Mouse (Mus musculus): ENCODE measurements around the gene Sugct. TPM values are rescaled to one million over a fixed set of nuclear protein-coding genes. Genes with fewer than 3 reads are reported as not detected.
A peak's percentile ranks its signal among the peaks of the same experiment; 100 is the strongest.

Gene Sugct
- polyA plus RNA-seq, 1 experiment from 2014 or later: 2.7 TPM

- no peak for DNase-seq (ENCODE audit: low spot score)
- ATAC-seq (ENCODE audit: insufficient read depth, low FRiP score, low TSS enrichment): no peak
- no peaks in the 10 kb centered on the region for H3K36me3 ChIP-seq (ENCODE audit: control insufficient read depth, insufficient read depth, low read length)
- no peaks in the 10 kb centered on the region for H3K9me3 ChIP-seq (ENCODE audit: control insufficient read depth, low read length)
- H3K4me2 ChIP-seq (ENCODE audit: low read depth): no peak overlapping the region
- WGBS: 64% methylated on average over 3 of the region's 3 CpGs
- no peak overlapping the region for H3K4me3 ChIP-seq (ENCODE audit: low read depth, low read length)
- no peaks in the 10 kb centered on the region for H3K4me1 ChIP-seq (ENCODE audit: control insufficient read depth, insufficient read depth, low read length)
- no peak overlapping the region for H3K9ac ChIP-seq (ENCODE audit: low read length)
- H3K27ac ChIP-seq (ENCODE audit: low read depth, low read length): no peak overlapping the region
- no peaks in the 10 kb centered on the region for H3K27me3 ChIP-seq (ENCODE audit: control insufficient read depth, insufficient read depth, low read length)
These were observed 4.8 kb upstream of the Sugct start for GRCm38 (mm10) chr13:17700090-17700715.

DNA sequence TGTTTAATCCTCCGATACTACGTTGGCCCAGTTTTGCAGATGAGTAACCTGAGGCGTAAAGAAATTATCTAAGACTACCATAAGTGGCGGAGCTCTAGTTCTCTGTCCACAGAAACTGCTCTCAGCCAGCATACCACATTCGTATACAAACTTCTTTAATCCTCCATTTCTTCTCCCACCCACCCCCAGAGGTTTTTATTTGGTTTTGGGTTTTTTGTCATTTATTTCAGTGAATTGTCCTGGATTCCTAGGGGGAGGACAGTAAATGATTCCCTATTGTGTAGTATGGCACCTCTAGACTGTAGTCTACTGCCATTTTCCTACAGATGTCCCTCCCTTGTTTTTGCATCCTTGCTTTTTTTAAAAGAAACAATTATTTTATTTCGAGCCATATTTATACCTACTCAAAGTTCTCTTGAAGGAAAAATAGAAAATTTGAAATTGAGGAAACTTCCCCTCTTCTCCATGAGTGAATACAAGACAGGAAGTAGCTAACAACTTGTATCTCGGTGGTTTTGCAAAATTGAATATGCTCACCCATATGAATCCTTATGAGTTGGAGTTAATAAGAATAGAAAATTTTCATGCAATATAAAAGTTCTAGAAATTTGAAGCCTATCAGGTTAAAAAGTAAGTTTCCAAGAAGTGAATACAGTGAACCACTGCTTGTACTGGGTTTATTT, 686 bp upstream of the Sugct start:
- DNase-seq (ENCODE audit: low spot score) (no peak), ATAC-seq (ENCODE audit: insufficient read depth, low FRiP score, low TSS enrichment) (no peak)
- H3K27me3 ChIP-seq (ENCODE audit: control insufficient read depth, insufficient read depth, low read length): no peaks in the 10 kb centered on the region
- H3K4me2 ChIP-seq (ENCODE audit: low read depth): peak overlapping the region; percentile 59
- H3K4me1 ChIP-seq (ENCODE audit: control insufficient read depth, insufficient read depth, low read length): no peaks in the 10 kb centered on the region
- H3K36me3 ChIP-seq (ENCODE audit: control insufficient read depth, insufficient read depth, low read length): no peaks in the 10 kb centered on the region
- H3K9me3 ChIP-seq (ENCODE audit: control insufficient read depth, low read length): no peaks in the 10 kb centered on the region
- no peak overlapping the region for H3K27ac ChIP-seq (ENCODE audit: low read depth, low read length)
- peak overlapping the region; percentile 88 for H3K9ac ChIP-seq (ENCODE audit: low read length)
- WGBS: 23% methylated on average over 7 of the region's 7 CpGs
- H3K4me3 ChIP-seq (ENCODE audit: low read depth, low read length): peak overlapping the region; percentile 79

- DNase-seq (ENCODE audit: low spot score) (no peak), ATAC-seq (ENCODE audit: insufficient read depth, low FRiP score, low TSS enrichment) (peak; percentile 84)
- Histone ChIP-seq H3K9ac (ENCODE audit: low read length) (peak overlapping the region; percentile 60), H3K27me3 (ENCODE audit: control insufficient read depth, insufficient read depth, low read length) (no peaks in the 10 kb centered on the region), H3K27ac (ENCODE audit: low read depth, low read length) (0 out of 2 replicates have a peak overlapping the region, but pooled peaks have one; percentile 20), H3K4me2 (ENCODE audit: low read depth) (peak overlapping the region; percentile 50), H3K4me1 (ENCODE audit: control insufficient read depth, insufficient read depth, low read length) (no peaks in the 10 kb centered on the region), H3K4me3 (ENCODE audit: low read depth, low read length) (peak overlapping the region; percentile 79), H3K36me3 (ENCODE audit: control insufficient read depth, insufficient read depth, low read length) (no peaks in the 10 kb centered on the region), H3K9me3 (ENCODE audit: control insufficient read depth, low read length) (no peaks in the 10 kb centered on the region)
- WGBS: under 1% methylated on average over 24 of the region's 25 CpGs
These were observed 939 bp downstream of the Sugct start for GRCm38 (mm10) chr13:17694414-17694813.

- Histone ChIP-seq H3K4me2 (ENCODE audit: low read depth) (no peak overlapping the region), H3K9me3 (ENCODE audit: control insufficient read depth, low read length) (no peaks in the 10 kb centered on the region), H3K27ac (ENCODE audit: low read depth, low read length) (no peak overlapping the region), H3K4me3 (ENCODE audit: low read depth, low read length) (peak overlapping the region; percentile 79; the same call in 1 of the 2 replicates), H3K36me3 (ENCODE audit: control insufficient read depth, insufficient read depth, low read length) (no peaks in the 10 kb centered on the region), H3K27me3 (ENCODE audit: control insufficient read depth, insufficient read depth, low read length) (no peaks in the 10 kb centered on the region), H3K9ac (ENCODE audit: low read length) (no peak overlapping the region), H3K4me1 (ENCODE audit: control insufficient read depth, insufficient read depth, low read length) (no peaks in the 10 kb centered on the region)
- ATAC-seq (ENCODE audit: insufficient read depth, low FRiP score, low TSS enrichment) (no peak), DNase-seq (ENCODE audit: low spot score) (no peak)
- 80% methylated on average over 5 of the region's 5 CpGs for WGBS
These were observed 1.5 kb downstream of the Sugct start for GRCm38 (mm10) chr13:17693816-17694215.

- 75% methylated on average over 1 of the region's 1 CpGs for WGBS
- ATAC-seq (ENCODE audit: insufficient read depth, low FRiP score, low TSS enrichment): no peak
- Histone ChIP-seq H3K9me3 (ENCODE audit: control insufficient read depth, low read length) (no peaks in the 10 kb centered on the region), H3K27ac (ENCODE audit: low read depth, low read length) (no peak overlapping the region), H3K36me3 (ENCODE audit: control insufficient read depth, insufficient read depth, low read length) (no peaks in the 10 kb centered on the region), H3K4me3 (ENCODE audit: low read depth, low read length) (no peak overlapping the region), H3K27me3 (ENCODE audit: control insufficient read depth, insufficient read depth, low read length) (no peaks in the 10 kb centered on the region), H3K4me2 (ENCODE audit: low read depth) (no peak overlapping the region), H3K9ac (ENCODE audit: low read length) (no peak overlapping the region), H3K4me1 (ENCODE audit: control insufficient read depth, insufficient read depth, low read length) (no peaks in the 10 kb centered on the region)
- DNase-seq (ENCODE audit: low spot score): no peak
These were observed 3.9 kb downstream of the Sugct start for GRCm38 (mm10) chr13:17691436-17691835.

DNA sequence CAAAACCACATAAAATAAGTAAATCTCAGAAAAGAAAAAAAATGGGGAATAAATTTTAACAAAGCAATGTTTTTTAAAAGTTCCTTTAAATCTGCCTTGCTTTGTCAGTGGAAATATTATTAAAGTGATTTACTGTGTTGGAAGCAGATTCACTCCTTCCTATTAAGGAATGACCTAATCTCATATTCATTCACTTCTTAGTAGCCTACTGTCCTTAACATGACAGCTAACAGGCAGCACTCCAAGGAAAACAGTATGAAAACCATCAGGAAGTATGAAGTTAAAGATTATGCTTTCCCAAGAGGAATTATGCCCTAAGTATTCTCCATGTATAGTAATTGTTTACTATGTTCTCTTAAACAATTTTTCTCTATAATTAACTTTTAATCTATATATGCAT, 4.7 kb downstream of the Sugct start:
- DNase-seq (ENCODE audit: low spot score) (no peak), ATAC-seq (ENCODE audit: insufficient read depth, low FRiP score, low TSS enrichment) (no peak)
- no peaks in the 10 kb centered on the region for H3K9me3 ChIP-seq (ENCODE audit: control insufficient read depth, low read length)
- H3K4me1 ChIP-seq (ENCODE audit: control insufficient read depth, insufficient read depth, low read length): no peaks in the 10 kb centered on the region
- no peak overlapping the region for H3K4me2 ChIP-seq (ENCODE audit: low read depth)
- no peak overlapping the region for H3K9ac ChIP-seq (ENCODE audit: low read length)
- no peak overlapping the region for H3K27ac ChIP-seq (ENCODE audit: low read depth, low read length)
- no peaks in the 10 kb centered on the region for H3K27me3 ChIP-seq (ENCODE audit: control insufficient read depth, insufficient read depth, low read length)
- H3K4me3 ChIP-seq (ENCODE audit: low read depth, low read length): no peak overlapping the region
- no peaks in the 10 kb centered on the region for H3K36me3 ChIP-seq (ENCODE audit: control insufficient read depth, insufficient read depth, low read length)

DNA sequence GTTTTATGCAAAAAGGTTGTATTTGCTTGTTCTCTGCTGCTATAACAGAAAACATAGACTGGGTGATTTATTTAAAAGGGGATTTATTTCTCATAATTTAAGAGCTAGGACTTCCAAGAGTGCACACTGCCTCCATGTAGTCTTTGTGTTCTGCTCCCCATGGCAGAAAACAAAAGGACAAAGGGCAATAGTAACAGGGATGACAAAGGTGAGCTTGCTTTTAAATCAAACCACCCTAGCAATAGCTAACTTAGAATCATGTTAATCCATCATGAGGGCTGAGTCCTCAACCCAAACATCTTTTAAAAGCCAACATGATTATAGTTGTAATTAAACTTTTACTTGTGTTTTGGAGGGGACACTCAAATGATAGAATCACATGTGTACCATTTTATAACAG, 5.9 kb downstream of the Sugct start:
- DNase-seq (ENCODE audit: low spot score) (no peak), ATAC-seq (ENCODE audit: insufficient read depth, low FRiP score, low TSS enrichment) (no peak)
- Histone ChIP-seq H3K9me3 (ENCODE audit: control insufficient read depth, low read length) (no peaks in the 10 kb centered on the region), H3K9ac (ENCODE audit: low read length) (no peak overlapping the region), H3K4me1 (ENCODE audit: control insufficient read depth, insufficient read depth, low read length) (no peaks in the 10 kb centered on the region), H3K27ac (ENCODE audit: low read depth, low read length) (no peak overlapping the region), H3K27me3 (ENCODE audit: control insufficient read depth, insufficient read depth, low read length) (no peaks in the 10 kb centered on the region), H3K4me3 (ENCODE audit: low read depth, low read length) (no peak overlapping the region), H3K4me2 (ENCODE audit: low read depth) (no peak overlapping the region), H3K36me3 (ENCODE audit: control insufficient read depth, insufficient read depth, low read length) (no peaks in the 10 kb centered on the region)

DNA sequence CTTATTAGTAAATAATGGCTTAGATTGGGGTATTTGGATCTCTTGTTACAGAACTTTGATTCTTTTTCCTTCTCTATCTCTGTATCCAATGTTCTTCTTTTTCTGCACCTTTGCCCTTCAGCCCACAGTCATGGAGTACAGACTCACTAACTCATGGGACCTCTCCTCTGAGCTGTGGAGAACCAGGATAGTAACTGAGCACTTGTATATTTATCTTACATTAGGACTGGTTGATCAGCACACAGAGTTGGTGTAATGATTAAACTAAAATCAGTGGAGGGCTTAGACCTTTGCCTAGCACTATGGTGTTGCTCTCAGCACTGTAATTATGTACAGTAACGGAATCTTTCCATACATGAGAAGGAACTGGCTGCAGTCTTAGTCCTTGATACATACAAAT, 24.2 kb downstream of the Sugct start:
- no peak for DNase-seq (ENCODE audit: low spot score)
- Histone ChIP-seq H3K27ac (ENCODE audit: low read depth, low read length) (no peak overlapping the region), H3K4me1 (ENCODE audit: control insufficient read depth, insufficient read depth, low read length) (no peaks in the 10 kb centered on the region), H3K36me3 (ENCODE audit: control insufficient read depth, insufficient read depth, low read length) (no peaks in the 10 kb centered on the region), H3K4me2 (ENCODE audit: low read depth) (no peak overlapping the region), H3K9me3 (ENCODE audit: control insufficient read depth, low read length) (no peaks in the 10 kb centered on the region), H3K9ac (ENCODE audit: low read length) (no peak overlapping the region), H3K4me3 (ENCODE audit: low read depth, low read length) (no peak overlapping the region), H3K27me3 (ENCODE audit: control insufficient read depth, insufficient read depth, low read length) (no peaks in the 10 kb centered on the region)
- no peak for ATAC-seq (ENCODE audit: insufficient read depth, low FRiP score, low TSS enrichment)
- WGBS: 79% methylated on average over 1 of the region's 1 CpGs

- H3K36me3 ChIP-seq (ENCODE audit: control insufficient read depth, insufficient read depth, low read length): no peaks in the 10 kb centered on the region
- H3K9ac ChIP-seq (ENCODE audit: low read length): no peak overlapping the region
- DNase-seq (ENCODE audit: low spot score) (no peak), ATAC-seq (ENCODE audit: insufficient read depth, low FRiP score, low TSS enrichment) (no peak)
- 86% methylated on average over 1 of the region's 1 CpGs for WGBS
- H3K4me2 ChIP-seq (ENCODE audit: low read depth): no peak overlapping the region
- H3K9me3 ChIP-seq (ENCODE audit: control insufficient read depth, low read length): no peaks in the 10 kb centered on the region
- H3K4me3 ChIP-seq (ENCODE audit: low read depth, low read length): no peak overlapping the region
- H3K4me1 ChIP-seq (ENCODE audit: control insufficient read depth, insufficient read depth, low read length): no peaks in the 10 kb centered on the region
- no peaks in the 10 kb centered on the region for H3K27me3 ChIP-seq (ENCODE audit: control insufficient read depth, insufficient read depth, low read length)
- no peak overlapping the region for H3K27ac ChIP-seq (ENCODE audit: low read depth, low read length)
These were observed 28.0 kb downstream of the Sugct start for GRCm38 (mm10) chr13:17667380-17667779.
